Comparison of ENCODE assay signal across 28 mouse cellular contexts in the genomic region with DNA sequence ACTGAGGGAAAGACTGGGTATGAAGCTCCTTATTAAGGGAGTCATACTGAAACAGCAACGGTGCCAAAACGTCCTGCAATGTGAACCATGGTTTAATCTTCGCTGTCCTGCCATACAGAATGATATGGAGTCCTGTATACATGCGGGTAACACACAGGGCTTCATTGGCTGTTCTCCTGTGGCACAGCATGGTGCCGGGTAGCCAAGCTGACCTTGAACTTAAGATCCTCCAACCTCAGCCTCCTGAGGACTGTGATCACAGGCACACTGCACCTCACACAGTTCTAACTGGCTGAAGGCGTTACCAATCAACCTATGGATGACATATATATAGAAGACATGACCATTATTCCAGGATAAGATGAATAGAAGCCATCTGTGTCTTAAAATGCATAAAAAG.
A peak's percentile ranks its signal among the peaks of the same experiment; 100 is the strongest.
DNase-seq lines count a peak whose midpoint lies in the region; ATAC-seq and TF ChIP-seq lines count a peak whose summit lies in the region.
"Had no signal": no experiment of that assay in that cellular context is flagged by ENCODE, and none has a peak within 500 bp of the region (broad histone marks: within the 10 kb centered on the region; RNA-seq: fewer than 3 reads in every experiment).

No protein-coding gene starts in this region.

- no peak overlapping the region for H3K27ac ChIP-seq in heart, embryonic 10.5 days
- H3K27ac ChIP-seq in heart, adult 2 months: no peak overlapping the region
- H3K27ac ChIP-seq in midbrain, embryonic 11.5 days (ENCODE audit: low read depth, low read length): no peak overlapping the region
- no peak overlapping the region for H3K27ac ChIP-seq in midbrain, embryonic 15.5 days
- H3K27ac ChIP-seq: embryonic facial prominence, embryonic 13.5 days; embryonic facial prominence, embryonic 15.5 days; forebrain, embryonic 10.5 days; forebrain, embryonic 12.5 days had no signal

- H3K4me3 ChIP-seq in heart, embryonic 10.5 days: no peak overlapping the region
- H3K4me3 ChIP-seq in heart, adult 2 months: no peak overlapping the region
- no peak overlapping the region for H3K4me3 ChIP-seq in midbrain, embryonic 11.5 days (ENCODE audit: low read depth, low read length)
- H3K4me3 ChIP-seq in midbrain, embryonic 15.5 days: no peak overlapping the region
- no peak overlapping the region for H3K4me3 ChIP-seq in myocyte
- H3K4me3 ChIP-seq: embryonic facial prominence, embryonic 13.5 days; embryonic facial prominence, embryonic 15.5 days; erythroblast, embryonic 14.5 days; forebrain, embryonic 10.5 days; forebrain, embryonic 12.5 days had no signal

- H3K79me2 ChIP-seq in heart, adult 2 months (replicated peaks; ENCODE audit: control insufficient read depth, insufficient read depth, low read length): no peaks in the 10 kb centered on the region
- H3K79me2 ChIP-seq in myocyte (ENCODE audit: control insufficient read depth, insufficient read depth): no peaks in the 10 kb centered on the region

- peak; percentile 28; the same call in 1 of the 2 replicates for ATAC-seq in frontal cortex, adult (ENCODE audit: low TSS enrichment)
- ATAC-seq in midbrain, embryonic 11.5 days (ENCODE audit: low FRiP score): no peak
- no peak for ATAC-seq in midbrain, embryonic 15.5 days (replicated peaks)
- ATAC-seq: activated CD4-positive, CD25-positive, alpha-beta regulatory T cell, adult 4 months; CD4-positive, CD25-positive, alpha-beta regulatory T cell, adult 4 months; forebrain, embryonic 14.5 days; Patski had no signal

- DNase-seq in frontal cortex, postnatal 14 days (ENCODE audit: low spot score in 2 of 2): no peak
- peak; percentile 60 for DNase-seq in heart, embryonic 10.5 days (ENCODE audit: low spot score)
- DNase-seq in heart, adult 2 months: no peak
- DNase-seq in midbrain, embryonic 11.5 days (ENCODE audit: low spot score, missing footprints): peak; percentile 23
- no peak for DNase-seq in testis, postnatal 10 days (ENCODE audit: low spot score)
- DNase-seq: adrenal gland, adult 8-10 months; adrenal gland, postnatal 14 days; adrenal gland, postnatal 36 days; B cell, adult 2 months; cerebellum, adult 11-12 months; cerebellum, adult 2 months; cerebellum, adult 9-10 months; cerebellum, postnatal 10 days; cerebellum, postnatal 25 days had no signal

- H3K4me2 ChIP-seq in midbrain, embryonic 11.5 days: no peak overlapping the region
- no peak overlapping the region for H3K4me2 ChIP-seq in midbrain, embryonic 15.5 days
- peak overlapping the region; percentile 36 for H3K4me2 ChIP-seq in myocyte (ENCODE audit: low read depth)
- H3K4me2 ChIP-seq: embryonic facial prominence, embryonic 13.5 days; embryonic facial prominence, embryonic 15.5 days; forebrain, embryonic 12.5 days had no signal

- H3ac ChIP-seq in myocyte (ENCODE audit: control insufficient read depth, insufficient read length): no peak overlapping the region

- WGBS in heart, embryonic 10.5 days: 92% methylated on average over 6 of the region's 6 CpGs
- 93% methylated on average over 6 of the region's 6 CpGs for WGBS in heart, adult 2 months
- WGBS in midbrain, embryonic 11.5 days: 92% methylated on average over 6 of the region's 6 CpGs
- WGBS in midbrain, embryonic 15.5 days: 86% methylated on average over 6 of the region's 6 CpGs

- no peak for TF ChIP-seq POLR2A in heart, adult 2 months (IDR thresholded peaks at IDR 0.05; ENCODE audit: insufficient read depth, low read depth, low read length)
- no peak for TF ChIP-seq POLR2A in myocyte (IDR thresholded peaks at IDR 0.05; ENCODE audit: insufficient read length, low read depth)

- TF ChIP-seq CTCF in heart, adult 2 months (IDR thresholded peaks at IDR 0.05): no peak

- peaks cover 21% of the 10 kb centered on the region for H3K4me1 ChIP-seq in heart, embryonic 10.5 days
- no peaks in the 10 kb centered on the region for H3K4me1 ChIP-seq in heart, adult 2 months (ENCODE audit: control insufficient read depth, insufficient read depth, low read length)
- H3K4me1 ChIP-seq in midbrain, embryonic 11.5 days (ENCODE audit: control insufficient read depth, insufficient read depth, low read length): no peaks in the 10 kb centered on the region
- no peaks in the 10 kb centered on the region for H3K4me1 ChIP-seq in midbrain, embryonic 15.5 days
- H3K4me1 ChIP-seq: embryonic facial prominence, embryonic 13.5 days; embryonic facial prominence, embryonic 15.5 days; forebrain, embryonic 10.5 days; forebrain, embryonic 12.5 days had no signal

- no peaks in the 10 kb centered on the region for H3K27me3 ChIP-seq in heart, embryonic 10.5 days (ENCODE audit: insufficient read depth, poor library complexity, severe bottlenecking)
- H3K27me3 ChIP-seq in heart, adult 2 months (ENCODE audit: control insufficient read depth, insufficient read depth, low read length): no peaks in the 10 kb centered on the region
- no peaks in the 10 kb centered on the region for H3K27me3 ChIP-seq in midbrain, embryonic 11.5 days (ENCODE audit: control insufficient read depth, insufficient read depth, low read length)
- H3K27me3 ChIP-seq in midbrain, embryonic 15.5 days (replicated peaks): no peaks in the 10 kb centered on the region
- H3K27me3 ChIP-seq in myocyte (ENCODE audit: control insufficient read depth, insufficient read depth, insufficient read length): no peaks in the 10 kb centered on the region
- H3K27me3 ChIP-seq: CH12.LX; embryonic facial prominence, embryonic 13.5 days; embryonic facial prominence, embryonic 15.5 days; forebrain, embryonic 12.5 days; Patski had no signal

- intact Hi-C loops in heart, adult 2 months (cut with DNase I): no loop called here

- H3K36me3 ChIP-seq in heart, embryonic 10.5 days: peaks cover 5% of the 10 kb centered on the region; the same call in 1 of the 2 replicates
- H3K36me3 ChIP-seq in heart, adult 2 months (ENCODE audit: control insufficient read depth, insufficient read depth, low read length): no peaks in the 10 kb centered on the region
- no peaks in the 10 kb centered on the region for H3K36me3 ChIP-seq in midbrain, embryonic 11.5 days (ENCODE audit: control insufficient read depth, insufficient read depth, low read length)
- no peaks in the 10 kb centered on the region for H3K36me3 ChIP-seq in midbrain, embryonic 15.5 days (replicated peaks)
- H3K36me3 ChIP-seq in myocyte (ENCODE audit: control insufficient read depth, insufficient read depth): no peaks in the 10 kb centered on the region
- H3K36me3 ChIP-seq: embryonic facial prominence, embryonic 13.5 days; embryonic facial prominence, embryonic 15.5 days; forebrain, embryonic 10.5 days; forebrain, embryonic 12.5 days; G1E had no signal

- no peak for TF ChIP-seq EP300 in heart, adult 2 months (IDR thresholded peaks at IDR 0.05; ENCODE audit: insufficient read depth, low read depth, low read length)

- no peaks in the 10 kb centered on the region for H3K9me3 ChIP-seq in heart, embryonic 10.5 days
- H3K9me3 ChIP-seq in midbrain, embryonic 11.5 days (ENCODE audit: control insufficient read depth, low read length): no peaks in the 10 kb centered on the region
- no peaks in the 10 kb centered on the region for H3K9me3 ChIP-seq in midbrain, embryonic 15.5 days
- H3K9me3 ChIP-seq: embryonic facial prominence, embryonic 13.5 days; embryonic facial prominence, embryonic 15.5 days; forebrain, embryonic 10.5 days; forebrain, embryonic 12.5 days; G1E had no signal

- no peak overlapping the region for H3K9ac ChIP-seq in heart, adult 2 months (ENCODE audit: low read depth, low read length)
- H3K9ac ChIP-seq in midbrain, embryonic 11.5 days (ENCODE audit: low read length): no peak overlapping the region
- no peak overlapping the region for H3K9ac ChIP-seq in midbrain, embryonic 15.5 days
- H3K9ac ChIP-seq: embryonic facial prominence, embryonic 13.5 days; embryonic facial prominence, embryonic 15.5 days; forebrain, embryonic 12.5 days had no signal

TF ChIP-seq in myocyte, 11 proteins besides CTCF, POLR2A, EP300 and RAD21:
- TF ChIP-seq MYOD1 (IDR thresholded peaks at IDR 0.05; ENCODE audit: control insufficient read depth in 1 of 3, insufficient read length in 2 of 3, low read depth in 2 of 3): no peak
- TF ChIP-seq TCF12 (IDR thresholded peaks at IDR 0.05; ENCODE audit: insufficient read depth, poor library complexity, severe bottlenecking): no peak
- TF ChIP-seq CEBPB (IDR thresholded peaks at IDR 0.05; ENCODE audit: insufficient read depth, poor library complexity, severe bottlenecking): no peak
- TF ChIP-seq REST (IDR thresholded peaks at IDR 0.05; ENCODE audit: insufficient read depth, insufficient read length): no peak
- TF ChIP-seq MAX (IDR thresholded peaks at IDR 0.05; ENCODE audit: low read depth): no peak
- TF ChIP-seq POLR2AphosphoS2 (IDR thresholded peaks at IDR 0.05; ENCODE audit: insufficient read length, low read depth): no peak
- TF ChIP-seq SRF (IDR thresholded peaks at IDR 0.05; ENCODE audit: control insufficient read depth, insufficient read length, low read depth): no peak
- TF ChIP-seq TCF3 (IDR thresholded peaks at IDR 0.05; ENCODE audit: insufficient read length, low read depth): no peak
- TF ChIP-seq E2F4 (IDR thresholded peaks at IDR 0.05; ENCODE audit: insufficient read depth): no peak
- no peak for TF ChIP-seq USF1 (IDR thresholded peaks at IDR 0.05; ENCODE audit: low read depth)
- no peak for TF ChIP-seq MYOG (IDR thresholded peaks at IDR 0.05; ENCODE audit: control insufficient read depth in 1 of 3, insufficient read depth in 1 of 3, insufficient read length in 2 of 3, low read depth in 2 of 3)

Comparison
In these comparisons a context has a peak if more than half of its experiments do, and no peak if none do; other contexts are left out.
1. DNase-seq: peak in heart, embryonic 10.5 days (single experiment) and midbrain, embryonic 11.5 days (single experiment); none in frontal cortex, postnatal 14 days (0 of 2), heart, adult 2 months (0 of 2) and testis, postnatal 10 days (single experiment).